In the genomic region with DNA sequence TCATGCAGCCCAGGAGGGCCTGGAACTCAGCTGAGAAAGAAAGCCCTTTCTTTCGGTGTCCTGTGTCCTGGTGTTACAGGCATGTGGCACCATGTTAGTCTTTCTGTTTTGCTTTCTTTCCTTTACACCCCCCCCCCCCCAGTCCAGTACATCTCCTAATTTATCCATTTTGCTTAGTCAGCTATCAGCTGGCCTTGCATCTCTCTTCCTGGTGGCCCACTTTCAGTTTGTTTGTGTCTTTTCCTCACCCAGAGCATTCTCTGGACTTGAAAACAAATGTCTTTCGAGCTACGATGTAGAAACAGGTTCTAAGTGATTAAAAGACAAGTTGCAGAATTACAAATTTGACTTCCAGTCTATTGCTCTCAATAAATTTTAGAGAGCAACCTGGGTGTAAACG, we compare ENCODE assay signal across 14 mouse cellular contexts. TPM values are rescaled to one million over a fixed set of nuclear protein-coding genes. Genes with fewer than 3 reads are reported as not detected.
"Had no signal": no experiment of that assay in that cellular context is flagged by ENCODE, and none has a peak within 500 bp of the region (broad histone marks: within the 10 kb centered on the region; RNA-seq: fewer than 3 reads in every experiment).

No protein-coding gene starts in this region.

- H3K27ac ChIP-seq: lung, embryonic 15.5 days; neural tube, embryonic 12.5 days had no signal

- H3K4me3 ChIP-seq: neural tube, embryonic 12.5 days had no signal

- DNase-seq: kidney, adult 8-10 months; kidney, postnatal 14 days; midbrain, embryonic 14.5 days; retina, postnatal 1 day; right cerebral cortex, postnatal 4 days; spleen, adult 18-20 months; thymus, adult 18-20 months; thymus, postnatal 14 days had no signal

- H3K9me3 ChIP-seq: lung, embryonic 15.5 days; midbrain, embryonic 10.5 days; neural tube, embryonic 12.5 days had no signal

- H3K27me3 ChIP-seq: lung, embryonic 15.5 days; neural tube, embryonic 12.5 days had no signal

- H3K9ac ChIP-seq: lung, embryonic 15.5 days; neural tube, embryonic 12.5 days had no signal

RNA-seq across cellular contexts. Expression of gene Rab13, which starts 9.0 kb away (rescaled TPM):
- total RNA-seq: monocyte, adult 5-6 weeks had no signal

RNA-seq across cellular contexts. Expression of gene Creb3l4, which starts 20.9 kb away (rescaled TPM):
- total RNA-seq: layer of hippocampus, postnatal 14 days; monocyte, adult 5-6 weeks; neutrophil, adult 5-6 weeks had no signal
